Mouse (Mus musculus): Measurements from ENCODE around the gene Map2k5.

Gene Map2k5

DNA sequence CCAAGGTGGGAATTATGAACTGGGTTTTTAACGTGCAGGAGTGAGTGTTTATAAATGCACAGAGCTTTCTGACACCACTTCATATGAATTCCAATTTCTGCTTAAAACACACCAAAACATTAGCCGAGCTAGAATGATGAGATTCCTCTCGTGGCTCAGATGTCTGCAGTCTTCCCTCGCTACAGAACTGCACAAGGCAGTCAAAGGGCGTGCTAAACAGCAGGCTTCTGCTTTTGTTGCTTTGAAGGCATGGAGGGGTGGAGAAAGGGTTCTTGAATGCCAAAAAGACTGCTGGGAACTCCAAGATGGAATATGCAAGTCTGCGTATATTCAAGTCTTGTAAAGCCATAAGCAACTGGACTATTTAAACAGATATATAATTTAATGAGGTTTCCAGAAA, 38.4 kb downstream of the Map2k5 start:
- no peak for DNase-seq (ENCODE audit: low spot score)

DNA sequence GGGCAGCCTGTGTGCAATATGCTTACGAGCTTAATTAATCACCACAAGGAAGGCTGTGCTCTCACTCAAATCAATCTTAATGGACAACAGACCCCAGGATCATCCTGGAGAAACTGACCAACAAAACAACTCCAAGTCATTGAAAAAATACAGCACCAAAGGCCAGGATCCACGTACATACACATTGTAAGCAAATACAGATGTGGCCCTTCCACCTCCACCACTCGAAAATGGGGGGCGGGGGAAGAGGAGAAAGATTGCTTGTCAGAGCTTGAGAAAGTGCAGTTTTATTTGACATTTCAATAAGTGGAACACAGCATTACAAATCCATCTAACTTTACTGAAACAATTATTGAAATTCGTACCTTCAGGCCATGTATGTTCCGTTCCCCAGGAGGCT, 39.0 kb downstream of the Map2k5 start:
- no peak for DNase-seq (ENCODE audit: low spot score)

DNA sequence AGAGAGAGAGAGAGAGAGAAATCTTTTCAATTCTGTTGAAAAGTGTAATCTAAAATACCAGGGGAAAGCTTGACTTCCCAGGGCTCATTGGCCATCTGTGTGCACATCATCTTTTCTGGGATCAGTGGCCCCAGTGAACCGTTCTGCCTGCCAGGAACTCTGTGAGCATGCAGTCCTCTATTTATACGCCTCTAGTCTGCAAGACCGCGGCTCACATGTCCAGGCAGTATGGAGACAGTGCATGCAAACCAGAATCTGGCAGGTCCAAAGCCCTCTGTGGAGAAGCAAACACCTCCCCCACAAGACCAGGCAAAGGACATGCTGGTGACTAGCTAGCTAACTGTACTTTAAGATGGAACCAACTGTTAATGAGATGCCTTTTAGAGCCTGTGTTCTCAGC, 41.9 kb downstream of the Map2k5 start:
- no peak for DNase-seq (ENCODE audit: low spot score)

DNA sequence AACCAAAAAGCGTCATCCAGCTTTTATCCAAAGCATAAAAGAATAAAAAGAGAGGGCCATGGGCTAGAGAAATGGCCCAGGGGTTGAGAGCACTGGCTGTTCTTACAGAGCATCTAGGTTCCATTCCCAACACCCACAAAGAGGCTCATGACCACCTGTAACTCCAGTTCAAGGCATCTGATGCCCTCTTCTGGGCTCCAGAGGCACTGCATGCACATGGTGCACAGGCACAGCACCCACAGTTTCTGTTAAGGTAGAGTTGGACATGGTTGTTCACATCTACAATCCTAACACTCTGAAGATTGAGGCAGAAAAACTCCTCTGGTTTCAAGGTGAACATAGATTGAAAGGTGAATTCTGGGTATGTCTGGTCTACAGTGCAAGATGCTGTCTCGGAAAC, 44.6 kb downstream of the Map2k5 start:
- DNase-seq (ENCODE audit: low spot score) = no peak

DNA sequence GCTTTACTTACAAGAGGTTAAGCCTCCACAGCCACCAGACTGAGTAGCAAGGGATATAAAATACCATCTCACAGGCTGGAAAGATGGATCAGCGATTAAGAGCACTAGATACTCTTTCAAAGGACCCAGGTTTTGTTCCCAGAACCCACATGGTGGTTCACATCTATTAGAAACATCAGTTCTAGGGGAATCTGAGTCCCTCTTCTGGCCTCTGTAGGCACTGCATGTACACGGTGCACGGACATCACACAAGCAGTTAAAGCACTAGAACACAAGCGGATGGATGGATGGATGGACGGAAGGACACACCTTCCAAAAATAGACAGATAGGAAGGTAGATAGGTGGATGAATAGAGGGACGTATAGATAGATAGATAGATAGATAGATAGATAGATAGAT, 46.5 kb downstream of the Map2k5 start:
- no peak for DNase-seq (ENCODE audit: low spot score)

DNA sequence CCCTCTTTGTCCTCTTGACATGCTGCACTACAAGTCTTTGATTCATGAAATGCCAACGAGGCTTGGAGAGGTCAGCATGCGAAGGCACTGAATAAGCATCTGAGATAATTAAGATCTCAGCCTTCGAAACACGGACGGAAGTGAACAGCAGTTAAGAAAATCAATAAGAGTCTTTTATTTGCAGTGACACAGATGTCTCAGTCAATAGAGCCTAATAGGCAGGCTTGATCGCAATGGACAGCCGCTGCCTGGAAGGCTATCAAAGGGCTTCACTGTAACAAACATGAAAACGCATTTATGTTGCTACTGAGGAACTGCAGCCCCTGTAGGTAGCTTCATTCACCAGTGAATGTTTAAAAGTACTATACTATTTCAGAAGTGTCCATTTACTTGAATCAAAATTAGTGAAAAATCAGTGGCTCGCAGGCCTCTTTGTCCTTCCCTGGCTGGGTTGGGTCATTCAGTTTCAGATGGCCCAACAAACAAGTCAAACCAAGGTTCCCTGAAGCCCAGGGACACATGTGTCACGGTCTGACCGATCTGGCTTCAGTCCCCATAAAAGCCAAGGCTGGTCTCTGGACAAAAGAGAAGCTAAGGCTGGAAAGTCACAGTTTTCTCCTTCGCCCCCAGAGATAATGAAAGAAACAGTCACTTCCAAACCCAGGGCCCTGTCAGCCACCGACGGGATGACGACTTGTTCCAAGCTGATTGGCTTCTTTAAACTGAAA, 48.6 kb downstream of the Map2k5 start:
- DNase-seq (ENCODE audit: low spot score) = no peak

DNA sequence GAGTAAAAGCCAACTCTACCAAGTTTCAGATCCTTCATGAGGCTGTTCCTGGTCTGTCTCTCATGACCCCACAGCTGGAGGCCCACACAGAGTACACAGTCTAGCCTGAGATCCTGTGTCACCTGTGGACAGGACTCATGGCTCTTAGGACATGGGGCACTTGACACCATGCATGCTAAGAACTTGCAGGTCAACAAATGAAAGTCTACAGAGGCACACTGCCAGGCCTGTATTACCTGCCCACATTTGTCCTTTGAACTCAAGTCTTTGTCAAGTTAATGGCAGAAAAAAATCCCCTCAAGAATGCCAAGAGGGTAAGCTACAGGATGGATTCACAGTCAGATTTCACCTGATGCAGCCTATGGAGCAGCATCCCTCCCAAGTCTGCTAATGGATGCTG, 62.5 kb downstream of the Map2k5 start:
- DNase-seq (ENCODE audit: low spot score) = no peak

DNA sequence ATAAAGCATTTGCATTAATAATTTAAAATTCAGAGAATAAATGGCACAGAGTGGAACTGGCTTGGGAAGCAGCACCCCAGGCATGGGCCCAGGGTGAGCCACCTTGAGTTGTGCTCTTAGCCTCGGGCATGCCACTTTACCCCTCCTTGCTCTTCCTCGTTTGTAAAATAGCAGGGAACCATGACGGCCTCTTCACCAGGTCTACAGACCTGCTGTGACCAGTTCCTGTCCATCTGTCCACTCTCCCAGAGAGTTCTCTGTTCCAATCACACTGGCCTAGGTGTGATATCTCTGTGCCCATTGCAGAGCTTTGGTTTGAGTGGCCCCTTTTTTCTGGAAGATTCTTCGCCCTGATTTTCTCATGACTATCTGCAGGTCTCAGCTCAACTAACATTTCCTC, 63.6 kb downstream of the Map2k5 start:
- DNase-seq (ENCODE audit: low spot score) = no peak

DNA sequence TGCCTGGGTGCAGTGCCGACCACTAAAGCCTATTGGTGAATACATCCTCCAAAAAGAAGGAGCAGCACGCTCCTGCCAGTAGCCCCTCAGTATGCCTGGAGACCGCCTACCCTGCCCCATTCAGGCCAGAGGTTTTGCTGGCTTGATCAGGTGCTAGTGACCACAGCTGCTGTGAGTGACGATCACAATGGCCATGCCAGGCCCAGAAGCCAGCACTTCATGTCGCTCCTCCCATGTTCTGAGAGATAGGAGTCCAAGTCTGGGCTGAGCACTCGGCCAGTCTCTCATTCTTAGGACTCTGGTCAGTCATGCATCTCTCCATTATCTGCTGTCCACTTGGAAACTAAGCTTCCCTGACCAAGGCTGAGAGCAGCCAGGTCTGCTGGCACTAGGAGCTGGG, 67.7 kb downstream of the Map2k5 start:
- no peak for DNase-seq (ENCODE audit: low spot score)

DNA sequence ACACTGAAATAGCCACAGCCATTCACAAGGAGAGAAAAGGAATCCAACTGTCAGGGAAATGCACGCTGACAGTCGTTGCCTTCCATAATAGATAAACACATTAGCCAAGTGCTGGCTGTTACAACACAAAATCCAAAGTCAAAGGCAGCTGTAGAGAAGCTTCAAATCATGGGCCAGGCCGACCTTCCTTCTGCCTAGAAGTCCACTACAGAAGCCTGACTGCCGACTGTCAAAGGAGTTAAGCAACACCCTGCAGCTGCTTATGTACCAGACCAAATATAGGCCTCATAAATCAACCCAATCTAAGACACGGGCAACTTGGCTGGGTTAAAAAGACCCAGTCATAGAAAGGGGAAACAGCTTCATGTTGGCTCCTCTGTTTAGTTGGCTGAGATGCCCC, 68.7 kb downstream of the Map2k5 start:
- no peak for DNase-seq (ENCODE audit: low spot score)

DNA sequence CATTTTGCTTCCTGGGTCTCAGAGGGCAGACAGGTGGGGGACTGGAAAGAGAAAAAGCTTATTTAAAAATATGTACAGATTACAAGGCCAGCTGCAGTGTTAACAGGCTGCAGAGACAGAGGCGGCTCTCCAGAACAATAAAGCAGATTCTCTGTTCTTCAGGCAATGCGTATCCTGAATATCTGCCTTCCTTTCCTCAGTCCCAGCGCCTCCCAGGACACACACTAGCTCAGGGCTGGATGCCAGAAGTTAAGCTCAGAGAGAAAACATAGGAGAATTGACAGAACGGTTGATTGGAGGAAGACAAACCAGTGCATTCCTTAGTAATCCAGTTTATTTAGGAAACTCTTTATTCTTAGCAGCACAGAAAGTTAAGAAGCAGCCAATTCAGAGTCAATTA, 69.3 kb downstream of the Map2k5 start:
- no peak for DNase-seq (ENCODE audit: low spot score)

DNA sequence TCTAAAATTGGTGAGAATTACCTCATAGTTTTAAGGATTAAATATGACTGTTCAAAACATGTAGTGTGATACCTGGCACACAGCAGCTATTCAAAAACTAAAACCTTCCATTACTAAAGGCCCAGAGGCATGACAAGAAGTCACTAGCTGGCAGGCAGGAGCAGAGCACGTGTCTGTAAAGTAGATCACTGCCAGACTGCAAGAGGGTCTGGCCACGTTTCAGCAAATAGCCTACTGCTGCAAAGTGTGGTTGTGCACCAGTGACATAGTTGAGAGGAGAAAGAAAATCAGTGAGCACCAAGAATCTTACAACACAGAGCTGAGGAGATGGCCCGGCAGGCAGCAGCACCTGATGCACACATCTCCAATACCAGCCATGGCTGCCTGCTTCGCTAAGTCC, 75.2 kb downstream of the Map2k5 start:
- DNase-seq (ENCODE audit: low spot score) = no peak

DNA sequence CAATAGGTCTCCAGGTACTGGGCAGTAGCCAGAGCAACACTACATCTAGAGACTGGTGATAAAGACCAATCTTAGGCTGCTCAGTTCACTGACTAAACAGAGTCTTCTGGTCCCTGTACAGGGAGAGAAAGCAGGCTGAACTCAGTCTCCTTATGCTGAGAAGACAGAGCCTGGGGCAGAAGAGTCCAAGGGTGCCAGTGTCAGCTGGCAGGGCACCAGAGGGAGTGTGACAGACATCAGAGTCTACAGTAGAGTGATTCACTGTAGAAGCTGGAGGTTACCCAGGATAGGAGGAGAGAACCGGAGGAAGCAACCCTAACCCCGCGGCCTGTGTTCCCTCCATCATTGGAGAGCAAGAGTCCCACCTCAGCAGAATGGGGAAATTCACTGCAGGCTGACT, 79.0 kb downstream of the Map2k5 start:
- DNase-seq (ENCODE audit: low spot score) = no peak

DNA sequence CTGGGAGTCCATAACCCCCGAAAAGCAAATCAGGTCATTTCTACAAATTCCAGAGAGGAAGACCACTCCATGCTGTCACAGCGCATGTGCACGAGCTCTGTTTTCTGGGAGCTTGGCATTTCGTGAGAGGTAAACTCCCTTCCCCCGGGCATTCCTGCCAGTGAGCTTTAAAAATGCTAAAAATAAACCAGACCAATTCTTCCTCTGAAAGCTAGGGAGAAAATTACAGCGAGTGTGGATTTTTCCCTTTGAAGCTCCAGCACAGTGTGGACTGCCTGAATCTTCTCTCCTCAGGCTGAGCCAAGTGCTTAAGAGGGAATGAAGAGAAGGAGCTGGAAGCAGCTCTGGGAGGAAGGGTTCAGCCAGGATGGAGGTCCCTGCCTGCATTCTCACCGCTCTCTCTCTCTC, 82.1 kb downstream of the Map2k5 start:
- DNase-seq (ENCODE audit: low spot score) = peak; percentile 19

DNA sequence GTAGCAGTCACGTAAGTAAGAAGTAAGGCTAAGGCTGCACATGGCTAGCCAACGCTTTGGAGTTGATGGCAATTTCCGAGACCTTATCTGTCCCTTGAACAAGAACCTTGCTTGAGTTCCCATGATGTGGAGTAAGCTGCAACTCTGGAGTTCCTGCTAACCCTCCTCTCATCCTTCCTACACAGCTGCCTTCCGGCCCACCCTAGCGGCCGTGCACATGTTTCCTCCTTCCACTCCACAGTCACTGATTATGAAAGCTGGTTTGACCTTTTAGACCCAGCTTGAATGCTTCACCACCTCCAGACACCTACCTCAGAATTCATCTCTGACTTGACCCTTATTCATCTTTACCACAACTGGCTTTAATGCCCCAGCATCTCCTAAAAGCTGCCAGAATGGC, 82.9 kb downstream of the Map2k5 start:
- DNase-seq (ENCODE audit: low spot score) = no peak

DNA sequence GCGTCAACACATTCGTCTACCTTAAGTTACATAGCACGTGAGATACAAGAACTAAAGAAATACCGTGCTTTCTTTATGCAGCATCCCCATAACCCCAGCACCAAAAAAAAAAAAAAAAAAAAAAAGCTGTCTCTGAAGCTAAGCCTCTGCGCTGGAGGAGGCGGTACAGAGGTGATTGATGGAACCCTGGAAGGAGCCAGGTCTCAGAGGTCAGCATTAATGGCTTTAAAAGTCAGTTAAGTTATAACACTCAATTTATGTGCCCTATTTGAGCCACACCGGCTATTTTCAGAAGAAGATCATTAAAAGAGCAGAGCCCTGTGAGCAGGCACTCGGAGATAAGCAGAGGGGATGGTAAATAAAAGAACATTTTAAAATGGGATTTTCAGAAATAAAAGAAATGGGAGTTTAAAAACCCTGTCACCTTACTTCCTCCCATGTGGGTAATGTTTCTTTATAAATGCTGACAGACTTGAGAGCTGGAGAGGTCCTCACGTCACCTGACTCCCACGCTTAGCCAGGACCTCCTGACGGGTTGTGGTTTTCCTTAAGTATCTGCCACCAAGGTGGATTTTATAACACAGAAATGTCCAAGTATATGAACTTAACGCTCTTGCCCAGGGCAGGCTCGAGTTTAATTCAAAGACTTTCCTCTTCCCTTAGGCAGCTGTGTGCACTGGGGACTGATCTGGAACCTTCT, 83.8 kb downstream of the Map2k5 start:
- DNase-seq (ENCODE audit: low spot score) = no peak

DNA sequence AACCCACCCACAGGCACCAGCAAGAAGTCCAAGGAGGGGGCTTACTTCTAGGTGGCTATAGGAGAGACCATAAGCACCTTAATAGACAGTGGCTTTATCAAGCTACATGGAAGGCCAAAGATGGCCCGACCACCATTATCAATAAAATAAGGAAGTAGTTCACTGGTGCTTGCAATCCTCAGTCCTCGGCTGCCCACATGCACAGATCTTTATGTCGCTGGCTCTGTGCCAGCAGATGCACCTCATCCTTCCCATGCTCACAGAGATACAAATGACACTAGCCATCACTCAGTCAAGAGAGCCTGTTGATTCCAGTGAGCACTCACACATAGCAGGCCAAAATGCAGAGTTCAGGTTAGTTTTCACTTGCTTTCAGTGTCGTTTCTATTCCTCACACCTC, 89.0 kb downstream of the Map2k5 start:
- DNase-seq (ENCODE audit: low spot score) = no peak

DNA sequence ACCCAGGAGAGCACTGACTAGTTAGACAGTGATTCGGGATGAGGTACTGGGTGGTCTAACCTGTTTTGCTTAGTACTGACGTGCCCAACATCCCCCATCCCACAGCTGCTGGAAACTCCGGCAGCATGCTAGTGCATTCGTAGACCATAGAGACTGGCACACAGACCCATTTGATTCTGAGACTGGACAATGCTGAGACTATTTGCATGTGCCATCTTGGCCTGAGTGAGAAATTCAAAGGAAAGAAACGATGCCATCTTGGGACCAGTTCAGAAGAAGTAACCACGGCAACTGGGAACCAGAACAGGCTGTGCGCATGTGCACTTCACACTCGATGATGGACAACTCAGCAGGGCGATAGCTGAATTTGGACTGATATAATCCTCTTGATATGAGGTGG, 93.3 kb downstream of the Map2k5 start:
- no peak for DNase-seq (ENCODE audit: low spot score)

DNA sequence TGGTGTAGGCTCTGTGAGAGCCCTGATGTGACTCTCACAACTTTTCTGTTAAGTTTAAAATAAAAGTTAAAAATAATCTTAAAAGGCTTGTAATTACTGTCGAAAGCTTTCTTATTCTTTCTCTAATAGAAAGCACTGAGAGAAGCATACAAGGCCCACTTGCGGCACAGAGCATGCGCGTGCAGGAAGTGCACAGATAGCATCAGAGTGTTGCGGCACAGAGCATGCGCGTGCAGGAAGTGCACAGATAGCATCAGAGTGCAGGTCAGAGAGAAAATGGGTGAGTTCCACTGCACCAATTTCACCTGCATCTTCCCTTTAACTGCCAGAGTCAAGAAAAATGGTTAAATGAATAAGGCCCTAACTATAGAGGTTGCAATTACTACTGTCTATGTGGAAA, 95.7 kb downstream of the Map2k5 start:
- DNase-seq (ENCODE audit: low spot score) = no peak

DNA sequence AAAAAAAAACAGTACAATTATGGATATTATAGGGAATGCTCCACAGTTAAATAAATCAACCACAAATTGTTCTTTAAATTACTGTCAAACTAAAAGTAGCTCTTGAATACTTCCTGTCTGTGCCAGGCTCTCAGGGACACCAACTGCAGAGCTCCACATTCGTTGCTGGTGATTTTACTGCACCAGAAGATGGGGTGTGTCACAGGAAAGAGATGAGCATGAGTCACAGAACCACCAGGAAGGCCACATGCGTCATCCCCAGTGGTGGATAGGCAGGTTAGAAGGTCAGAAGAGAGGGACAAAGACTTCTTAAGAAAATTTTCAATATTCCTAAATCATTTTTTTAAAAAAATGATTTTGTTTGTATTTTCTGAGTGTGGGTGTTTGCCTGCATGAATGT, 96.6 kb downstream of the Map2k5 start:
- DNase-seq (ENCODE audit: low spot score) = no peak

DNA sequence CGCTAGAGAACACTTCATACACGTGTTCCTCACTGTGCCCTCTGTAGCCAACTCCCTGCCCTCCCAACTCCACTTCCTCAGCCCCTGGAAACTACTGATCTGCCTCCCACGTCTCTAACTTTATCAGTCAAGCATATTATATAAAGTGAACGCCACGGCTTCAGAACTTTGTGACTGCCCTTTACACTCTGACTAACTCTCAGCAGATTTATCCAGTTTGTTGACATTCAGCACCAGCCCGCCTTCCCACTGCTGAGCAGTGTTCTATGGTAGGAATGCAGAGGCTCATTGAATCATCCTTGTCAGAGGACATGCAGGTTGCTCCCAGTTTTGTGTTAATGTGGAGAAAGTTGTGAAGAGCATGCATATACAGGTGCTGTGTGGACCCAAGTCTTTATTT, 103.9 kb downstream of the Map2k5 start:
- DNase-seq (ENCODE audit: low spot score) = no peak

DNA sequence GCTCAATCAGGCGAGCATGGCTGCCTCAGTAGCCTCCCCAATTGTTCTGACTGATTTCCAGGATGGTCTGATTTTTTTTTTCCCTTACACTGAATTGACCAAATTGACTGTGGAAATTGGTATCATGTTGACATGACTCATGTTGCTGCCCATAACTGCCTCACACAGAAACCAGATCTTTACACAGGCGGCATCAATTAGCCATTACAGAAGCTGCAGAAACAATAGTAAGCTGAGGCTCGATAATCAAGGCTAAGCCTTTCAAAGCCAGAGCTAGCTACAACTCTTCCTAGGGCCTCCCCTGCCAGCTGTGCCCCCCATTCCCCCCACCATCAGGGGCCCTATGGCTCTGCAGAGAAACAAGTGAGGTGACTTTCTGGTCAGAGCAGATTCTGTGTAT, 107.9 kb downstream of the Map2k5 start:
- DNase-seq (ENCODE audit: low spot score) = no peak

DNA sequence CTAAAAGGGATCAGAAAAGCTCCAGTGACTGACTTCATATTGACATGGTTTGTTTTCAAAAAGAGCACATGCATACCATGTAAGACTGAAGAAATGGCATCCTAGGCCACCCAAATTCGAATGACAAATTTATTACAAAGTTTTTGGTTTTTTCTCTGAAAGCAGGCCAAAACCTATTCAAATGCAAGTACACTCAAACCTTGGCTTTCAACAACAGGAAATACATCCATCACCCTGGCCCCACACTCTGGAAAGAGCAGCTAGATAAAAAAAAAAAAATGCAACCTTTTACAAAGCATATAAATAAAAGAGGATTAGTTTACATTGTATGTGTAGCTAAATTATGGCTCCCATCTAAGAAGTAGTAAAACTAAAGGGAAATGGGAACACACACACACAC, 114.5 kb downstream of the Map2k5 start:
- DNase-seq (ENCODE audit: low spot score) = no peak

DNA sequence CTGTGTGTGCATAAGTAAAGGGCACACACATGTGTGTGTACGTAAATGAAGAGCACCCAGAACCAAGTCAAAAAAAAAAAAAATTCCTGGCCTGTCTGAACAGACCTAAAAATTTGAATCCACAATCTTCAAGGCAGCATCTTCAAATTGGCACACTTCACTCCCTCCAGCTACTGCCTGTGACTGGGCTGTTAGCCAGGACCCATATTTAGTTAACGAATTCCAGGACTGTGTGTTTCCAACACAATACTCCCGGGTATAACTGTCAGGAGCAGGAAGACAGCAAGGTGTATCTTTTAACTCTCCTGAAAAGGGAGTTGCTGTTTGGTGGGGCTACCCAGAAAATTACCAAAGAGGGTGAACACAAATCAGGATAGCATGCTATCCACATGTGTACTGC, 118.9 kb downstream of the Map2k5 start:
- DNase-seq (ENCODE audit: low spot score) = no peak
